7 mouse cellular contexts compared by ENCODE assay signal in the genomic region with DNA sequence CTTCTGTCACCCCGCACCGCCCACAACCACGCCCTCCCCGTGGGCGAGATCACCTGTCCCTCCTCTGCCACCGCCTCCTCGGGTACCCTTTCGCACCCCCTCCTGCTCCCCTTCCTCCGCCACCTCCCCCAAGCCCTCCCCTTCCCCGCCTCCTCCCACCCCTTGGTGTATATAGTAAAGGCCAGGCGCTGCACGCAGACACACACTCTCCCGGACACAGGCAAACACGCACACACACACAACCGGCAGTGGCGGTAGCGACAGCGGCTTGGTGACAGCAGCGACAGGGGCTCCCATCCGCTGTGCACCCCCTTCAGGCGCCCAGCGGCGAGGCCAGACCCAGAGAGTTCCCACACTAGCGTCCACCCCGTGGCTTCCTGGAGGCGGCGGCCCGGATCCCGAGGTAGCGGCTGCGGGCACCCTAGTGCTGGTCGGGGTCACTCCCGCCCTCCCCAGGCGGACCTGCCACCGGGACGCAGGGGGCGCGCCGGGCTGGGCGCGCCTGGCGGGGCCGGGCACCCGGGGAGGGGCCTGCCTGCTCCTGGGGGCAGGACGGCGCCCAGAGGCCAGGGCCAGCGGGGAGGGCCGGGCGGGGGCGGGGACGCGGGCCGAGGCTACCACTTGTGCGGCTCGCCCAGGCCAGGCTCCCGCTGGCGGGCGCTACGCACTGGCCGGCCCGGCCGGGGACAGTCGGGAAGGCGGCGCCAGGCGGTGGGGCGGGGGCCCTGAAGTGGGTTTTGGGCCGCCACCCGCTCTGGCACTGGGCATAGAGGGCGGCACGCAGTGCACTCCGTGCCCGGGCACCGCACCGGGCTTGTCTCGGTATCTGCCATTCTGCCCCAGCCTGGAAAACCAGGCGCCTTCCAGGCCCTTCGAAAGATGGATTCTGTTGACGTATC. TPM values are rescaled to one million over a fixed set of nuclear protein-coding genes. Genes with fewer than 3 reads are reported as not detected.
DNase-seq lines count a peak whose midpoint lies in the region; ATAC-seq and TF ChIP-seq lines count a peak whose summit lies in the region.

TSS of gene Rai2 (plus strand) at position 205 of the 899 bp plus-strand sequence.

- peak within 1 kb of the TSS; percentile 66 for H3K4me3 ChIP-seq in forebrain, embryonic 10.5 days
- peak within 1 kb of the TSS; percentile 61 for H3K4me3 ChIP-seq in heart, postnatal 0 days (ENCODE audit: low read depth, low read length)
- H3K4me3 ChIP-seq in lung, postnatal 0 days (ENCODE audit: low read depth, low read length), result peak within 1 kb of the TSS; percentile 51

- peak within 1 kb of the TSS; percentile 75 for H3K27ac ChIP-seq in forebrain, embryonic 10.5 days
- H3K27ac ChIP-seq in heart, postnatal 0 days (ENCODE audit: low read depth), result no peak within 1 kb of the TSS
- no peak within 1 kb of the TSS for H3K27ac ChIP-seq in lung, postnatal 0 days (ENCODE audit: low read length)

- peak; percentile 53 for ATAC-seq in heart, postnatal 0 days (ENCODE audit: insufficient read depth, low read depth)
- ATAC-seq in lung, postnatal 0 days, result peak; percentile 82

- 0 out of 2 replicates have a peak, but pooled peaks cover 7% of the 10 kb centered on the region for H3K4me1 ChIP-seq in forebrain, embryonic 10.5 days
- H3K4me1 ChIP-seq in heart, postnatal 0 days (ENCODE audit: control insufficient read depth, insufficient read depth), result no peaks in the 10 kb centered on the region
- no peaks in the 10 kb centered on the region for H3K4me1 ChIP-seq in lung, postnatal 0 days (ENCODE audit: insufficient read depth, low read depth, low read length)

- H3K4me2 ChIP-seq in heart, postnatal 0 days (ENCODE audit: low read depth, low read length), result peak within 1 kb of the TSS; percentile 90
- peak within 1 kb of the TSS; percentile 74 for H3K4me2 ChIP-seq in lung, postnatal 0 days (replicated peaks; ENCODE audit: low read depth, low read length)

- no peak for TF ChIP-seq CTCF in heart, postnatal 0 days (IDR thresholded peaks at IDR 0.05; ENCODE audit: low read depth)
- TF ChIP-seq CTCF in lung, postnatal 0 days (IDR thresholded peaks at IDR 0.05), result no peak

- no peak for TF ChIP-seq EP300 in heart, postnatal 0 days (IDR thresholded peaks at IDR 0.05; ENCODE audit: low read depth)
- TF ChIP-seq EP300 in lung, postnatal 0 days (IDR thresholded peaks at IDR 0.05), result no peak

- no peaks in the 10 kb centered on the region for H3K9me3 ChIP-seq in forebrain, embryonic 10.5 days
- no peaks in the 10 kb centered on the region for H3K9me3 ChIP-seq in heart, postnatal 0 days (replicated peaks; ENCODE audit: control insufficient read depth, low read length)
- H3K9me3 ChIP-seq in lung, postnatal 0 days (ENCODE audit: low read length), result no peaks in the 10 kb centered on the region

- H3K9ac ChIP-seq in heart, postnatal 0 days (replicated peaks; ENCODE audit: low read depth, low read length), result peak within 1 kb of the TSS; percentile 46
- H3K9ac ChIP-seq in lung, postnatal 0 days (replicated peaks; ENCODE audit: low read depth), result no peak within 1 kb of the TSS

- 23% methylated on average over 56 of the region's 79 CpGs for WGBS in forebrain, embryonic 10.5 days
- WGBS in heart, postnatal 0 days, result 21% methylated on average over 45 of the region's 79 CpGs
- WGBS in lung, postnatal 0 days, result 24% methylated on average over 23 of the region's 79 CpGs

- H3K36me3 ChIP-seq in forebrain, embryonic 10.5 days (replicated peaks), result no peaks in the 10 kb centered on the region
- no peaks in the 10 kb centered on the region for H3K36me3 ChIP-seq in heart, postnatal 0 days (replicated peaks; ENCODE audit: control insufficient read depth, insufficient read depth, low read length)
- H3K36me3 ChIP-seq in lung, postnatal 0 days (ENCODE audit: insufficient read depth, low read length), result no peaks in the 10 kb centered on the region

- DNase-seq in MN1 (ENCODE audit: low spot score), result peak; percentile 49
- DNase-seq in adrenal gland, adult 18-20 months (ENCODE audit: low spot score in 2 of 2), result peak; percentile 35 to 41
- peak; percentile 27 for DNase-seq in forebrain, embryonic 10.5 days (ENCODE audit: extremely low spot score, low spot score)
- DNase-seq in heart, postnatal 0 days (ENCODE audit: low spot score), result no peak
- peak; percentile 44 for DNase-seq in kidney, postnatal 14 days
- DNase-seq in lung, postnatal 0 days (ENCODE audit: low spot score), result peak; percentile 24
- peak; percentile 39 for DNase-seq in right cerebral cortex, postnatal 4 days

- peaks cover 89% of the 10 kb centered on the region for H3K27me3 ChIP-seq in forebrain, embryonic 10.5 days (ENCODE audit: poor library complexity, severe bottlenecking)
- 0 out of 2 replicates have a peak, but pooled peaks cover 11% of the 10 kb centered on the region for H3K27me3 ChIP-seq in heart, postnatal 0 days (ENCODE audit: control insufficient read depth, insufficient read depth, low read length)
- H3K27me3 ChIP-seq in lung, postnatal 0 days (replicated peaks; ENCODE audit: insufficient read depth, low read length), result no peaks in the 10 kb centered on the region

RNA-seq across cellular contexts. Expression of gene Rai2, which starts in this region (rescaled TPM):
- total RNA-seq in adrenal gland, adult 18-20 months (2021), result 10 to 100 TPM; 12.6 to 17.3 TPM
- 1.6 and 2.3 TPM in 2 replicates for polyA plus RNA-seq in forebrain, embryonic 10.5 days (2016; fragmentation: Nextera tagmentation; extraction: Ambion mirVana)
- total RNA-seq in heart, postnatal 0 days (2014; rRNA removed; ENCODE audit: low replicate concordance), result 0.46 and 3.8 TPM in 2 replicates
- polyA plus RNA-seq in heart, postnatal 0 days (2015; fragmentation: Nextera tagmentation; extraction: Ambion mirVana), result 2.2 and 2.9 TPM in 2 replicates
- polyA plus RNA-seq in lung, postnatal 0 days (2015; fragmentation: Nextera tagmentation; extraction: Ambion mirVana), result 2.5 and 2.7 TPM in 2 replicates
